Mouse (Mus musculus) right cerebral cortex, postnatal 25 days (tissue): Measurements from ENCODE around the gene Psmb2.
A peak's percentile ranks its signal among the peaks of the same experiment; 100 is the strongest.

Source experiments
- DNase-seq: peaks from one replicate; pipeline ENCODE4 v3.0.0; 2022

The Psmb2 gene

GRCm38 (mm10) chr4:126753268-126754230 lies 76.1 kb downstream of the Psmb2 start, which contains the start of the genes Ncdn and AU040320:
TSS of gene Ncdn (minus strand) at chr4:126753438.
TSS of gene AU040320 (plus strand) at chr4:126753544.
- DNase-seq = peak; percentile 98

GRCm38 (mm10) chr4:126754231-126754611 lies 76.8 kb downstream of the Psmb2 start:
- DNase-seq = no peak

GRCm38 (mm10) chr4:126754736-126755374 lies 77.4 kb downstream of the Psmb2 start:
- DNase-seq = no peak

GRCm38 (mm10) chr4:126756766-126757165 lies 79.3 kb downstream of the Psmb2 start:
- DNase-seq = no peak

GRCm38 (mm10) chr4:126758299-126758698 lies 80.9 kb downstream of the Psmb2 start:
- DNase-seq = no peak
